Mouse (Mus musculus) cerebellum, adult (tissue): Measurements from ENCODE around the gene Sema4b.
A peak's percentile ranks its signal among the peaks of the same experiment; 100 is the strongest.

Source experiments
- ATAC-seq: cut with Nextera tagmentation; 2 replicates; pipeline ENCODE4 v1.9.2; 2017; ENCODE audit warnings: mild to moderate bottlenecking, moderate library complexity, mixed read lengths; ENCODE audit not compliant: insufficient number of reproducible peaks, low FRiP score, low TSS enrichment

Sema4b gene

DNA sequence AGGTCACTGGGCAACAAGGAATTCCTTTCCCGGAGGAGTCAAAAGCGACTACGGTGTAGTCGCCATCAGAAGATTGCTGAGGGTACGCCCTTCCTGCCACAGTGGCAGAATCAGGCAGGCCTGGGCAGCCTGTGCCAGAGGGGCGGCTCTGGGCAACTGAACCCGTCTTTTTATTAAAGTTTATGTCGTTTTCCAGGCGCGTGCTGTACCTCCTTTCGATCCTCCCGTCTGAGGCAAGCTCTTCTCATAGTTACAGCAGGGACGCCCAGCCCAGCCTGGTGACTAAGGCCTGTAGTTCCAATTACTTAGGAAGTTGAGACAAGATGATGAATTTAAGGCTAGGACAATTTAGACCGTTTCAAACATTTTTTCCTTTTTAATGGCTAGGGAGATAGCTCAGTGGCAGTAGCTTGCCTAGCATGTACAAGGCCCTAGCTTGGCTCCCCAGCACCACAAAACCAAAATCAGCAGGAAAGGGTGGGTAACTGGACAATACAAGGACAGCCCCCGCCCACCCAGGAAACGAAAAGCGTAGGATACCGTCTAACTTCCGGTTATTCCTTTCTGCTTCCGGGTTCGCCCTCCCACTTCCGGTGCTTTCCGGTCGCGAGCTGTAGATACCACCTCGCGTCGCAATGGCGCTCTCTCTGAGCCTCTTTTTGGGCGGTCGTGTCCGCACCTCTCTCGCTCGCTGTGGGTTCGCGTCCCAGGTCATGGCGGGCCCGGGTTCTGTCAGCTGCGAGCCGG, 74.2 kb downstream of the Sema4b start, which contains the start of gene Ngrn:
Gene Ngrn (plus strand): TSS at position 591 of the 747 bp plus-strand sequence.
- peak; percentile 85; the same call in 1 of the 2 replicates for ATAC-seq

DNA sequence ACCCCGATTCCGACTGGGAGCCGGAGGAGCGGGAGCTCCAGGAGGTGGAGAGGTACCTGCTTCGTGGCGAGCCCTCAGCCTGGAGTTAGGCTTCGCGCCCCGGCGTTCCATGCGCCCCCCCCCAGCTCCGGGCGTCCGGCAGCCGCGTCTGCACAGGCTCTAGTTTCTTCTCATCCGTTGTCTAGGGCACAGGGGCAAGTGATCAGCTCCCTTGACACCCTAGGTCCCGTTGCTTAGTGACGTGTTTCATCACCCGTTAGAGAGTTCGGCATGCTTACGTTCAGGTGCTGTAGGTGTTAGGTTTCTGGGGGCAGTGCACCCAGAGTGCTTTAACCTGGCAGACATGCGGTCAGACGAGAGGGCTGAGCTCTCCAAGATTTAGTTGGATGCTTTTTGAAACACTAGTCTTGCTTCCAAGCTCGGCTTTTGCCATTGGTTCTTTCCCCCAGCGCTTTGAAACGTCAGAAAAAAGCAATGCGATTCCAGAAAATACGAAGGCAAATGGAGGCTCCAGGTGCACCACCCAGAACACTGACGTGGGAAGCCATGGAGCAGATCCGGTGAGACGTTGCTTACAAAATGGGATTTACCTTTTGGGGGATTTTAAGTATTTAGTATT, 74.8 kb downstream of the Sema4b start:
- ATAC-seq = 0 out of 2 replicates have a peak, but pooled peaks have one; percentile 10

DNA sequence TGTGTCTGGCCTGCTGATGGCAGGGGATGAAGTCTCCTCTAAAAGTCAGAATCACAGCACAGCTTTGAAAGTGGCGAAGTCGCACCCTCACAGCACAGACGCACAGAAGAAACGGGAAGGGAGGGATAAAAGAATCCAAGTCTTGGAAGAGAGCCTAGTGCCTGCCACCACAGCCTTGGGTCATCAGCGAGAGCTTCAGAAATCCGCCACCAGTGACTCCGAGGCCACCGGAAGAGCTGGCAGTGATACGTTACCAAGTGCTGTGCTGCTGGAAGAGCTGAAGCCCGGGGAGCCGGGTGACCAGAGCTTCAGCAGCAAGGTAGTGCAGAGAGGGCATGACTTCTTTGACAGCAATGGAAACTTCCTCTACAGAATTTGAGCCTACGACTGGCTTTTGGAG, 78.0 kb downstream of the Sema4b start:
- ATAC-seq = no peak

DNA sequence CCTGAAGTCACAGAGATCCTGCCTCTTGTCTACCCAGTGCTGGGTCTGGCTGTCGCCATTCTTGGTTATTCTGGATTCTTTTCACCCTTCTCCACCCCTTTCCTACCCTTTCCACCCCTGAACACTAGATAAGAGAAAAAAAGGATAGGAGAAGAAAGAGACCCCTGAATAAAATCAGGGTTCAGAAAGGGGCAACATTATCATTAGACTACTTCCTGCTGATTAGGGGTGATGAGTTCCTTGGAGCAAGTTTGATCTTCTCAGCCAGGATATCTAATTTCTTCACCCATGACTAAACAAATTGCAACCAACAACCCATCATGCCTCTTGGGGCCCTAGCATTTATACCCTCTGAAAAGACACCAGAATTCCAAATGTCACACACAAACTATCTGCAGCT, 81.1 kb downstream of the Sema4b start:
- no peak for ATAC-seq

DNA sequence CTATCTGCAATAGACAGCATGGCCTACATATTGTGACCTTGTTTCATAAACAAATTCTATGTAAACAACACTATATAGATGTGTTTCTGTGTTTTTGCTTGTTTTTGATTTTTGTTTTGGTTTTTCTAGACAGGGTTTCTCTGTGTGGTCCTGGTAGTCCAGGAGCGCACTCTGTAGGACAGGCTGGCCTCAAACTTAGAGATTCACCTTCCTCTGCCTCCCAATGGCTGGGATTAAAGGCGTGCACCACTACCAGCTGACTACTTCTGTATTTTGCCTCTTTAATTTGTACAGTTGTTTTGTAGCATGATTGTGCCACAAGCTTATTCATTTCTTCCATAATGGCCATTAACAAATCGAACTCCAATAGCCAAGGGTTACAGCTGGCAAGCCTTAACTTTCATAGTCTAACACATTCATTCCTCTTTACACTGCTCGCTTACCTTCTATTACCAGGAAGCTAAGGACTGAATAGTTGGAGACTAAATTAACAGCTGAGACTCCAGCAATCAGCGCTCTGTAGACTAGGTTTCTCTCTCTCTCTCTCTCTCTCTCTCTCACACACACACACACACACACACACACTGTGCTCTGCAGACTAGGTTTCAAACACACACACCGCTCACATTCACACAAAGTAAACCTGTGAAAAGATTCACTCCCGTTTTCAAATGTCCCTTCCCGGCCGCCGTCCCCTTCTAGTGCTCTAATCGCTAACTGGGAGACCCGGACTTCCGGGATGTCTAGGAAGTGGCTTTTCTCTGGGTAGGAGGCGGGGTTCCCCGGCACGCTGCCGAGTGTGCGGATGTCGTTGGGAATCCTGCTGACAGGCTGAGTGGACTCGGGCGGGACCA, 82.5 kb downstream of the Sema4b start, which contains the start of gene Vps33b:
Gene Vps33b (plus strand): TSS at position 753 of the 854 bp plus-strand sequence.
- ATAC-seq = peak; percentile 87

DNA sequence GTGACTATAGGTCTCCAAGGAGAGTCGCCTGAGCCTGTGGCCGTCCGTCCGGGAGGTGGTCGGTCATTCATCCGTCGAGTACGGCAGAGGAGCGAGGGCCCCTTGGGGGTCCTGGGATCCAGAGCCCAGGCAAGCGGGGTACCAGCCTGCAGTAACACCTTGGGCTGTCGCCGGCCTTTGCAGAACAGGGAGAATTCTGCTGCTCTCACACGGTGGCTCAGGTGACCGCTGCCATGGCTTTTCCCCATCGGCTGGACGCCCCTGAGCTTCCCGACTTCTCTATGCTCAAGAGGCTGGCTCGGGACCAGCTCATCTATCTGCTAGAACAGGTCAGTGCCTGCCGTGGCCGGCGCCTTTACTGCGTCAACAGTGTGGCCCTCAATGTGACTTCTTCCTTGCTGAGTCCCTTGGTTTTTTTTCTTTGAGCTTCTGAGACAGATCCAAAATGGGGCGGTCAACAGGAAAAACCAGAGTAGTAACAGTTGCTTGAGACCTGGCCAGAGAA, 83.2 kb downstream of the Sema4b start:
- peak; percentile 38; the same call in 1 of the 2 replicates for ATAC-seq

DNA sequence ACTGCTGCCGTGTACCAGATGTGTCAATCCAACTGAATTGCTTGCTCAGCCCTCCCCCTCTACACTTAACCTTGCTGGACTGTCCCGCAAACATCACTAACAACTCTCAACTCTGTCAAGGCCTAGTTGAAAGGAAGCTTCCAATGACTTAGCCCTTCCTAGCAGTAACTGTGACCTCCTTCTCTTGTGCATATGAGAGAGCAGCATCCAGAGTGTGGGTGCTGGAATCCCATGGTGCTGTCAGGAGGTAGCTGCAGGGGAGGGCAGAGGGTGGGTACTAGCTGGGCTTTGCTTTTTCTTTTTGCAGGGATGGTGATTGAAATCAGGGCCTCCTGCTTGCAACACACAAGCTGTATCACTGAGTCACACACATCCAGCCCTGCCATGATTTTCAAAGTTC, 86.8 kb downstream of the Sema4b start:
- no peak for ATAC-seq
